Mouse (Mus musculus) kidney, embryonic 14.5 days (tissue): Measurements from ENCODE around the gene Dennd1a. TPM values are rescaled to one million over a fixed set of nuclear protein-coding genes. Genes with fewer than 3 reads are reported as not detected.

ENCODE experiments used
- ATAC-seq: fragments of 200-750 bp; cut with Nextera tagmentation; 2 replicates; pipeline ENCODE4 v1.8.0; 2017; ENCODE audit warnings: moderate number of reproducible peaks, mild to moderate bottlenecking, moderate TSS enrichment, moderate library complexity; ENCODE audit not compliant: low FRiP score, low TSS enrichment
- H3K27ac ChIP-seq: fragments of 300-500 bp; sonication (generic); 2 replicates; pipeline ENCODE4 v1.5.1; 2014; ENCODE audit warnings: low read depth, mild to moderate bottlenecking, low read length, moderate library complexity, mixed read lengths
- H3K27me3 ChIP-seq: fragments of 300-500 bp; sonication (generic); 2 replicates; pipeline ENCODE4 v1.6.1; 2014; ENCODE audit warnings: mild to moderate bottlenecking, low read length; ENCODE audit not compliant: control insufficient read depth, insufficient read depth
- H3K36me3 ChIP-seq: fragments of 300-500 bp; sonication (generic); 2 replicates; pipeline ENCODE4 v1.6.1; 2014; ENCODE audit warnings: low read length, mixed read lengths; ENCODE audit not compliant: control insufficient read depth, insufficient read depth
- H3K4me1 ChIP-seq: fragments of 300-500 bp; sonication (generic); 2 replicates; pipeline ENCODE4 v1.6.1; 2014; ENCODE audit warnings: low read length, mixed read lengths; ENCODE audit not compliant: control insufficient read depth, insufficient read depth
- H3K4me2 ChIP-seq: fragments of 300-500 bp; sonication (generic); replicated peaks from 2 replicates; pipeline ENCODE4 v1.6.1; 2014; ENCODE audit warnings: low read depth, mild to moderate bottlenecking, low read length
- H3K4me3 ChIP-seq: fragments of 300-500 bp; sonication (generic); 2 replicates; pipeline ENCODE4 v1.5.1; 2014; ENCODE audit warnings: mild to moderate bottlenecking, low read length
- H3K9ac ChIP-seq: fragments of 300-500 bp; sonication (generic); 2 replicates; pipeline ENCODE4 v1.6.1; 2014; ENCODE audit warnings: low read depth, mild to moderate bottlenecking, low read length, moderate library complexity
- H3K9me3 ChIP-seq: fragments of 300-500 bp; sonication (generic); 2 replicates; pipeline ENCODE4 v1.6.1; 2016; ENCODE audit warnings: low read length; ENCODE audit not compliant: control insufficient read depth
- whole genome bisulfite sequencing: fragments of 180-500 bp; shearing (Covaris S2); extraction: QIAGEN DNeasy Blood & Tissue Kit; methylation state at CpG from one replicate; pipeline ENCODE4 v1.1.7; 2014; 5-methylcytosine and 5-hydroxymethylcytosine counted together
- polyA plus RNA-seq: library from polyadenylated mRNA; unstranded; fragments of >200 nt; fragmentation: Nextera tagmentation; extraction: Ambion mirVana; gene quantifications from 2 replicates; pipeline ENCODE4 v1.2.1, GENCODE M21; 2014

The Dennd1a gene
- polyA plus RNA-seq, 1 experiment from 2014 or later = 12.6 TPM

DNA sequence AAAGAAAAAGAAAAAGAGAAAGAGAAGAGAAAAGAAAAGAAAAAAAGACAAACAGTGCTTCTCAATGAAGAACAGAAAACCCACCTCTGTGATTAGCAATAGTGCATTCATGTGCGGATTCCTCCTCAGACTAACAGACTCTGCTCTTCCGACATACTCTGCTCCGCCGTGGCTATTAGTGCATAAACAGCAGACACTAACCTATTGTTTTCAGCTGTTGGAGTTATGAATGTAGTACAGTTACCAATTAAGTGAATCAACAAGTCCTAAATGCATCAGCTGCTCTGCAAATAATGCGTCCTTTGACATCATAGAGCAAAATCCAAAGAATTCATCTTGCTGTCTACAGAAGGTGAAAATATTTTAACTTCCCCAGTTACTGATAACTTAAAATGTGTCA lies 121.2 kb downstream of the Dennd1a start:
- Histone ChIP-seq H3K4me3 (no peak overlapping the region), H3K9me3 (no peaks in the 10 kb centered on the region), H3K27ac (no peak overlapping the region), H3K9ac (no peak overlapping the region), H3K4me1 (no peaks in the 10 kb centered on the region), H3K36me3 (no peaks in the 10 kb centered on the region), H3K27me3 (no peaks in the 10 kb centered on the region), H3K4me2 (no peak overlapping the region)
- ATAC-seq = no peak
- 77% methylated on average over 5 of the region's 5 CpGs for WGBS

- H3K4me1 ChIP-seq = no peaks in the 10 kb centered on the region
- no peaks in the 10 kb centered on the region for H3K9me3 ChIP-seq
- H3K27me3 ChIP-seq = no peaks in the 10 kb centered on the region
- H3K4me2 ChIP-seq = no peak overlapping the region
- WGBS = 74% methylated on average over 5 of the region's 5 CpGs
- no peak for ATAC-seq
- H3K27ac ChIP-seq = no peak overlapping the region
- H3K9ac ChIP-seq = no peak overlapping the region
- H3K4me3 ChIP-seq = no peak overlapping the region
- no peaks in the 10 kb centered on the region for H3K36me3 ChIP-seq
These were observed 122.7 kb downstream of the Dennd1a start for GRCm38 (mm10) chr2:38164326-38165035.

DNA sequence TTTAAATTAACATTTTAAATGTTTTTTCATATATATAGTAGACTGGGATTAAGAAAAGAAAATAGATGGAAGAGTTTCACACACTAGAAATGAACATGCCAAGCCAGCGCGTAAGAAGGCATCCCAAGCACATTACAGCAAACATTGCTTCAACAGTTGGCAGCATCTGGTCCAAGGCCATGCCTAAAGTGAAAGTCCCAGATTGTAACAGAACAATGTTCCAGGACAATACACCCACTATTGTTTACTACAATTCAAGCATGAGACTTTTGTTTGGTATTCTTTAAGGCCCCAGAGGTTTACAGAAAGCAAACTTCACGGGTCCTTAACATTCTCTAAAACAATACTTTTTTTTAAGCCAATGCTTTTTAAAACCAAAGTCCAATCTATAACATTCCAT lies 124.7 kb downstream of the Dennd1a start:
- H3K4me1 ChIP-seq = no peaks in the 10 kb centered on the region
- WGBS = 89% methylated on average over 3 of the region's 3 CpGs

GRCm38 (mm10) chr2:38161484-38161883 lies 125.7 kb downstream of the Dennd1a start:
- H3K4me1 ChIP-seq = no peaks in the 10 kb centered on the region
- H3K36me3 ChIP-seq = no peaks in the 10 kb centered on the region
- no peak overlapping the region for H3K4me2 ChIP-seq
- WGBS = 85% methylated on average over 1 of the region's 1 CpGs
- no peak overlapping the region for H3K27ac ChIP-seq
- H3K27me3 ChIP-seq = no peaks in the 10 kb centered on the region
- H3K9me3 ChIP-seq = no peaks in the 10 kb centered on the region
- ATAC-seq = no peak
- no peak overlapping the region for H3K9ac ChIP-seq
- no peak overlapping the region for H3K4me3 ChIP-seq

More for the DNA sequence above, 124.7 kb downstream of the Dennd1a start:
- no peaks in the 10 kb centered on the region for H3K36me3 ChIP-seq
- H3K4me3 ChIP-seq = no peak overlapping the region
- no peak for ATAC-seq
- no peaks in the 10 kb centered on the region for H3K9me3 ChIP-seq
- H3K9ac ChIP-seq = no peak overlapping the region
- H3K4me2 ChIP-seq = no peak overlapping the region
- H3K27me3 ChIP-seq = no peaks in the 10 kb centered on the region
- no peak overlapping the region for H3K27ac ChIP-seq

DNA sequence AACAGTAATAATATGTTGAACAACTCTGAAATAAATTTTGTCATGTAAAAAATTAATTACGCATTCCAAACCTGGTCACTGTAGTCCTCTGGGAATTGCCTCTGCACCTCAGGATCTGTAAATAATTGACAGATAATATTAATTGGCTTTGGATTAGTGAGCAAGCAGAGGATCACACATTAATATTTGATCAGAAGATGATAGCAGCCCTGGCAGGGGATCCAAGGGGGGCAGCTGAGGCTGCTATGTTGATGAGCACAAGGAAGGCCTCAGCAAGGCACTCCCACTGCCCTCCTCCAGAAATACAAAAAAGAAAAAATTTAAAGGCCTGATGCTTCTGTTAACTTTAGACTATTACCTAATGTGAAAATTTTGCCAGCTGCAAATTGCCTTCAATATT lies 127.5 kb downstream of the Dennd1a start:
- WGBS = 88% methylated on average over 1 of the region's 1 CpGs
- H3K27ac ChIP-seq = no peak overlapping the region
- H3K9ac ChIP-seq = no peak overlapping the region

DNA sequence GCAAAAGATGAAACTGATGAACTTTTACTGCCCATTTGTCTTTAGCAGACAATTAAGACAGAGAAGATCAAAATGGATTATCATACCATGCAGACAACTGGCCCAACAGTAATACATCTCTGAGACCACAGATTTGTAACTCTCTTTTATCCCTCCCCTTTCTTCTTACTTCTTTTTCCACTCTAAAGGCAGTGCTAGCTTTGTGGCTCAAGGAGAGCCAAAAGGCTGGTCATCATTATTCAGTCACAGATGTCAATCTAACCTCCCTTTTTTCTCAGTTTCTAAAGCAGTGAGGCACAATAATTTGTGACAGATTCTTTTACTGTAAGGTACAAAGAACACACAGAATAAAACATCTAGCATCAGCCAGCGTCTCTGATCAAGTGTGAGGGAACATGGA lies 130.2 kb downstream of the Dennd1a start:
- H3K9ac ChIP-seq = no peak overlapping the region
- H3K9me3 ChIP-seq = no peaks in the 10 kb centered on the region
- H3K4me2 ChIP-seq = no peak overlapping the region
- H3K36me3 ChIP-seq = no peaks in the 10 kb centered on the region
- no peaks in the 10 kb centered on the region for H3K4me1 ChIP-seq
- no peaks in the 10 kb centered on the region for H3K27me3 ChIP-seq
- H3K27ac ChIP-seq = no peak overlapping the region
- no peak for ATAC-seq
- WGBS = 75% methylated on average over 1 of the region's 1 CpGs
- no peak overlapping the region for H3K4me3 ChIP-seq

More for the DNA sequence above, 127.5 kb downstream of the Dennd1a start:
- H3K36me3 ChIP-seq = no peaks in the 10 kb centered on the region
- no peaks in the 10 kb centered on the region for H3K9me3 ChIP-seq
- no peak for ATAC-seq
- H3K27me3 ChIP-seq = no peaks in the 10 kb centered on the region
- no peak overlapping the region for H3K4me2 ChIP-seq
- no peak overlapping the region for H3K4me3 ChIP-seq
- H3K4me1 ChIP-seq = no peaks in the 10 kb centered on the region

- ATAC-seq = no peak
- Histone ChIP-seq H3K9ac (no peak overlapping the region), H3K4me3 (no peak overlapping the region), H3K9me3 (no peaks in the 10 kb centered on the region), H3K27me3 (no peaks in the 10 kb centered on the region), H3K36me3 (no peaks in the 10 kb centered on the region), H3K27ac (no peak overlapping the region), H3K4me2 (no peak overlapping the region), H3K4me1 (no peaks in the 10 kb centered on the region)
- 74% methylated on average over 2 of the region's 2 CpGs for WGBS
These were observed 131.2 kb downstream of the Dennd1a start for GRCm38 (mm10) chr2:38156001-38156400.

- Histone ChIP-seq H3K4me3 (no peak overlapping the region), H3K4me1 (no peaks in the 10 kb centered on the region)
- ATAC-seq = no peak
These were observed 142.4 kb downstream of the Dennd1a start for GRCm38 (mm10) chr2:38144831-38145230.

DNA sequence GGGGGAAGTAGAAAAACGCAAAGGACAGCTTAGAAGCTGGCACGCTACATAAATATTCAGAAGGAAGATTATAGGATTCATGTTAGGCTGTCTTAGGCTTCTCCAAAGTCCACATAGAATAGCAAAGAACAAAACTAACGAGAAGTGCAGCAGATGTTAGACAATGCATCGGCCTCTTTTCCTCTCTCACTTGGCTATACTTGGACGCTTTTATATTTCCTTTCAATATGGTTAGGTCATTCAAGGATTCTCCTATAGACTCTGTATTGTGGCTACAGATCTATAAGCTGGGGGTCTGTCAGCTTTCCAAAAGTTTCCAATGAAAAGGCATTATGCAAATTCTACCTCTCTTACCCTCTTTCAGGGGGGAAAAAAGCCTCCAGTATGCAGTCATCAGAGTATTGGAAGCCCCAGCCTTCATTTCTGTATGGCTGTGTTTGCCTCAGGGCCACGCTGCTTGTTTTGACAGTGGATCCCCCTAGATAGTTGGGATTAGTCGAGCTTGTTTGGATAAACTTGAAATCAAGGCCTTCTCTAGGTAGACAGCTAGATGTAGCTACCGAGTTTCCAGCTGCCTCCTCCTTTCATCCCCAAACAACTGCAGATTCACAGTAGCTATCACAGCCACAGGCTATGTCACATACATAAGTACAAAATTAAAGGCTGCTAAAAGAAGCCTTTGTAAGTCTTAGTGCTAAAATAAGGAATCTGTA lies 143.0 kb downstream of the Dennd1a start:
- Histone ChIP-seq H3K4me2 (no peak overlapping the region), H3K36me3 (no peaks in the 10 kb centered on the region), H3K4me1 (no peaks in the 10 kb centered on the region), H3K27me3 (no peaks in the 10 kb centered on the region), H3K9ac (no peak overlapping the region), H3K9me3 (no peaks in the 10 kb centered on the region), H3K27ac (no peak overlapping the region), H3K4me3 (no peak overlapping the region)
- 62% methylated on average over 8 of the region's 8 CpGs for WGBS
- ATAC-seq = no peak

More at GRCm38 (mm10) chr2:38144831-38145230, 142.4 kb downstream of the Dennd1a start:
- no peak overlapping the region for H3K9ac ChIP-seq
- no peak overlapping the region for H3K4me2 ChIP-seq
- H3K36me3 ChIP-seq = no peaks in the 10 kb centered on the region
- H3K27ac ChIP-seq = no peak overlapping the region
- H3K27me3 ChIP-seq = no peaks in the 10 kb centered on the region
- no peaks in the 10 kb centered on the region for H3K9me3 ChIP-seq
